Mouse (Mus musculus) lung, postnatal 25 days (tissue): Measurements from ENCODE around the gene Klk6.
A peak's percentile ranks its signal among the peaks of the same experiment; 100 is the strongest.

Source experiments
- DNase-seq: peaks from one replicate; pipeline ENCODE4 v3.0.0; 2022; ENCODE audit warnings: low spot score

The Klk6 gene

GRCm38 (mm10) chr7:43824199-43824598 lies at the start of gene Klk6:
Gene Klk6 (plus strand): TSS chr7:43824499.
- no peak for DNase-seq

- no peak for DNase-seq
Observed at GRCm38 (mm10) chr7:43774802-43775201, 49.5 kb upstream of the Klk6 start.

GRCm38 (mm10) chr7:43775311-43776057 lies 48.8 kb upstream of the Klk6 start:
- DNase-seq = no peak

GRCm38 (mm10) chr7:43776506-43776905 lies 47.8 kb upstream of the Klk6 start:
- no peak for DNase-seq

GRCm38 (mm10) chr7:43777423-43777822 lies 46.9 kb upstream of the Klk6 start:
- no peak for DNase-seq

GRCm38 (mm10) chr7:43778176-43778970 lies 45.9 kb upstream of the Klk6 start:
- no peak for DNase-seq

GRCm38 (mm10) chr7:43780241-43780640 lies 44.1 kb upstream of the Klk6 start:
- DNase-seq = no peak

GRCm38 (mm10) chr7:43780746-43781145 lies 43.6 kb upstream of the Klk6 start, which contains the start of gene Klk10:
Gene Klk10 (plus strand): TSS chr7:43781035.
- DNase-seq = no peak

- DNase-seq = no peak
Observed at GRCm38 (mm10) chr7:43781541-43781940, 42.8 kb upstream of the Klk6 start.

GRCm38 (mm10) chr7:43782275-43783265 lies 41.7 kb upstream of the Klk6 start:
- DNase-seq = peak; percentile 82

GRCm38 (mm10) chr7:43785286-43785685 lies 39.0 kb upstream of the Klk6 start:
- no peak for DNase-seq

GRCm38 (mm10) chr7:43788096-43788495 lies 36.2 kb upstream of the Klk6 start:
- DNase-seq = no peak

- DNase-seq = no peak
Observed at GRCm38 (mm10) chr7:43789295-43789694, 35.0 kb upstream of the Klk6 start.

- DNase-seq = no peak
Observed at GRCm38 (mm10) chr7:43791591-43791990, 32.7 kb upstream of the Klk6 start, which contains the start of gene Klk9. Gene Klk9 (plus strand): TSS chr7:43791891.

GRCm38 (mm10) chr7:43796355-43796754 lies 27.9 kb upstream of the Klk6 start:
- DNase-seq = no peak

- peak; percentile 21 for DNase-seq
Observed at GRCm38 (mm10) chr7:43797333-43797769, 26.9 kb upstream of the Klk6 start, which contains the start of gene Klk8. Gene Klk8 (plus strand): TSS chr7:43797577.

GRCm38 (mm10) chr7:43797844-43798462 lies 26.3 kb upstream of the Klk6 start:
- DNase-seq = peak; percentile 34

GRCm38 (mm10) chr7:43799876-43800275 lies 24.4 kb upstream of the Klk6 start:
- DNase-seq = no peak

GRCm38 (mm10) chr7:43810994-43811393 lies 13.3 kb upstream of the Klk6 start, which contains the start of gene Klk7:
Gene Klk7 (plus strand): TSS chr7:43811294.
- DNase-seq = no peak

GRCm38 (mm10) chr7:43815211-43815610 lies 9.1 kb upstream of the Klk6 start:
- no peak for DNase-seq

GRCm38 (mm10) chr7:43816746-43817145 lies 7.6 kb upstream of the Klk6 start:
- DNase-seq = no peak
